Mouse (Mus musculus) megakaryocyte, adult 5-6 weeks (primary cell): ENCODE results near the gene Aaed1. TPM values are rescaled to one million over a fixed set of nuclear protein-coding genes. Genes with fewer than 3 reads are reported as not detected.
"Not testable (repeated sequence)": the region's sequence is repeated elsewhere in the genome, so short reads cannot be mapped to it uniquely, and the experiment has no call there.

ENCODE experiments used
- ATAC-seq: 2 replicates; pipeline ENCODE4 v1.8.0; 2016; ENCODE audit warnings: mild to moderate bottlenecking, inconsistent platforms; ENCODE audit not compliant: poor library complexity, severe bottlenecking
- total RNA-seq, 2 experiments: library from RNA; stranded (forward) in 1 of 2; stranded (reverse) in 1 of 2; fragments of 153-499, 151-499 nt in 1 of 2; fragments of 221-1000, 200-1000 nt in 1 of 2; gene quantifications; 2 replicates each; pipeline versions ENCODE4 v1.2.3 to v1.2.4; 2015 to 2017

Aaed1 gene
- total RNA-seq, 2 experiments from 2014 or later, result 38.0 to 63.4 TPM

DNA sequence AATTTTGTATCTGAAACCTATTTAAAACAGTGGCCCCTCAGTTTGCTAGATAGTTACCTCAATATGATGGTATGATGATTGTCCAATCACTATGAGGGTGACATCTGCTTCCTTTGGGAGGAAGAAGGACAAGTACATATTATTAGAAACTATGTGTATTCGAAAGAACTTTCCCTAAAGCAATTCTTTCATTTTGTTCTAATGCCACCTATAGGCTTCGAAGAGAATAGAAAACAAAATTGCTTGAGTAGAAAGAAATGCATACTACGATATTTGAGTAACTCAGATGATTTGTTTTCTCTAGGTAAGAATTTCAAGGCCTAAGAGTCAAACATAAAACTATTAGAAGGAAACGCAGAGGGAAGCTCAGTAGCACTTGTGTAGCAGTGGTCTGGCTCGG lies 3.5 kb downstream of the Aaed1 start:
- ATAC-seq, result no peak

DNA sequence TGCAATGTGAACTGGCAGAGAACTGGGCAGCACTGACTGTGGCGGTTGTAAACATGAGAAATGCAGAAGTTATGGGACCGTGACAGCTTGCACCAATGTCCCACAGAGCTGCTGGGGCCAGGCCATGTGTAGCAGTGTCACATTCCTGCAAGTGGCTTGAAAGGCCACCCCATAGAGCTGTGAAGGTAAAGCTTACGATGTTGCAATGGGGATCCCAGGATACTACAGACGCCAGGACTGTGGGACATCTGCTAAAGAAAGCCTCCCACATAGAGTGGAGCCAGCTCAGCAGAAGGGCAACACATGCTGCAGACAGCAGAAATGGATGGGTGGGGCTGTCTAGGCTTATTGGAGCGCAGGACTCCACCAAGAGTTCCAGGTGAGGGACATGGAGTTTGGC lies 5.0 kb downstream of the Aaed1 start:
- no peak for ATAC-seq

DNA sequence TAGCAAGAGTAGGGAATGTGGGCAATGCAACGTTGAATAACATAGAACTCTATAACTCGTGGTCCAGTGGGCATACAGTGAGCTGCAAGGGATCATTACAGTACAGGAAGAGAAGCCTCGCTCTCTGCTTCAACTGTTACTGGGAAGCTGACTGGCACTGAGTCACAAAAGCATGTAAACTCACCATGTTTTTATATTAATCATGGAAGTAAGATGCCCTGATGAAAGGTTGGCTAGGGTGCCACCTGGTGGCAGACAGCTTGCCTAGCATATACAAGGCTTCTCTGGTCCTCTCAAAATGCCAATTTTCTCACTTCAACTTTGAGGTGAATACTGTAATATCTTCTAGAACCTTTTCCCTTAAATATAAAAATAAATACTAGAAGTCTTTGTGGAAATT lies 6.4 kb downstream of the Aaed1 start:
- ATAC-seq, result peak; percentile 73

DNA sequence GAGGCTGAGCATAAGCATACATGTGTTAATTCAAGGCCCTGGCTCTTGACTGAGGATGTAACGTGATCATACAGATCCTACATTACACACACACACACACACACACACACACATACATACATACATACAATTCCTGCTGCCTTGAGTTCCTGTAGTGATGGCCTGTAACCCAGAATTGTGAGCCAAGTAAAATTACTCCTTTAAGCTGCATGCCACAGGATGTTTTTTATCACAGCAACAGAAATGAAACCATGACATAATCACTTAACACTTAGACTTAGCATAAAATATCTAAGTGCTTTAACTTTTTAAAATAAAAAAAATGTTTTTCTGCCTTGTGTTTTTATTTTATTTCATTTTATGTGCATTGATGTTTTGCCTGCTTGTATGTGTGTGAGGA lies 13.4 kb downstream of the Aaed1 start:
- ATAC-seq, result no peak

DNA sequence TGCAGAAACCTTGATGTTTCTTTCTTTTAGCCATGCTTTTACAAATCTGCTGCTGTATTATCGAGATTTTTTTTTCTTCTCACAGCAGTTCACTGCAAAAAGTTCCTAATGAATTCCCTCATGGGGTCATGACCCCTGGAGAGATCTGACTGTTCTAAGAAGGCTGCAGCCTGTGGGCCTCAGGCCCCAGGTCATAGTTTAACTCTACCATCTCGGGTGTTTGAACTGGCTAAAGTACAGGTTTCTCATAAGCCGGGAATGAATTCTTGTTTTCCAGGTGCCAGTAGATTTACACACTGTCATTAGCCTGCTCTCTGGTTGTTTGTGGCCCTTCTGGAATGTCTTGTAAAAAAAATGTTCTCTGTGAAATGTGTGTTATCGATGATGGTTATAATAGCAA lies 25.7 kb downstream of the Aaed1 start:
- no peak for ATAC-seq

DNA sequence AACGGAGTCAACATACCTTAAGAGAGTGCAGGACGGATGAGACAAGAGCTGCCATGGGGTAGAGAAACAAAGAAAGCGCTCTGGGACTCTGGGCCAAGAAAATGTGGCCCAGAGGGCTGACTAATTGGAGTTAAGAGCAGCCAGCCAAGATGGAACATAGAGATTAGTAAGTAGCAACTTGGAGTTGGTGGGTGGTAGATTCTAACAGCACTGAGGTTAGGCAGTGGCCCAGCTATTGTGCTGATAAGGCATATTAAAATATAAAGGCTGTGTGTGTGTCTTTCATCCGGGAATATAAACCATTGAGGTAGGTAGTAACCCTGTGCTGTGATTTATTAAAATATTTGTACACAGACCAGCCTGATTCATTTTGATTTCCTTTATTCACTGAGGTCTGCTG lies 26.2 kb downstream of the Aaed1 start:
- no peak for ATAC-seq

DNA sequence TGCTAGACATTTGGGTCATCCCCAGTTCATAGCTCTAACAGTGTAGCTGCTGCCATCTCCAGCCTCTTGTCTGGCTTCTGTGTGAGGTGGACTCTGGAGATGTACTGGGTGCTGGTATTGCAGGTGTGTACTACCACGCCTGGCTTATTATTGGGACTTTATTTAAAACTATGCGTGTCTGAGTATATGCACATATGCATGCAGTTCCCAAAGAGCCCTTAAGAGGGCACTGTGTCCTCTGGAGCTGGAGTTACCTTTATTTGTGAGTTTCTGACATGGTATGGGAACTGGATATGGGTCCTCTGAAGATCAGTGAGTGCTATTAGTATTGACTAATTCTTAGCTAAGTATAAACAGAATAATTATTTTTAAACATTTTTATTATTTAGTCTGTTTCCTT lies 27.8 kb downstream of the Aaed1 start:
- no peak for ATAC-seq

DNA sequence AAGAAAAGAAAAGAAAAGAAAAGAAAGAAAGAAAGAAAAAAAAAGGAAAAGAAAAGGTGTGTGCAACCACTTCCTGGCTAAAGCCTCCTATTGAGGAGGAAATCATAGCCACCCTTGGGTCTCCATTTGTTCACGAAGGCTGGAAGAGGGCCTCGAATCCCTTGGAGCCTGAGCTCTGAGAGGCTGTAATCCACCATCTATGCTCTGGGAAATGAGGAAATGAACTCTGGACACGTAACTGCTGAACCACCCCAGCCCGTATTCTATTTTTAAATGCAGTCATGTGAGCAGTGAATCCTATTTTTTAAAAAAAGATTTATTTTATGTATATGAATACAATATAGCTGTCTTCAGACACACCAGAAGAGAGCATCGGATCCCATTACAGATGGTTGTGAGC lies 31.6 kb downstream of the Aaed1 start:
- ATAC-seq, result peak; percentile 82

DNA sequence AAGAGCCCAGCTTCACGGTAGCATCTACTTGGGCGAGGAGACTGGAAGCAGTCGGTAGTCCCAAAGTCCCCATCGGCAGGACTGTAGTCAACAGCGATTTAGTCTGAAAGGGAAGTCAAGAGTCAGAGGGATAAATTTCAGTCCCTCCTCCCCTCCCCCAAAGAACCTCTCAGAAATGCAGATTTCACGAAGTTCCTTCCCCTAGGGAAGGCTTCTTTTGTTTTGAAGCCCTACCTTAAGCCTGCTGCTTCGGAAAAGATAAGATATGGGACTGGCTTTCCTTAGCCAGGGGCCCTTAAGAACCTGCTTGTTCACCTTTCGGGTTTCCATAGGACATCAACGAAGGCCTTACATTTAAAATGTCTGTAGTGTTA lies 36.8 kb downstream of the Aaed1 start:
- 0 out of 2 replicates have a peak, but pooled peaks have one; percentile 11 for ATAC-seq

DNA sequence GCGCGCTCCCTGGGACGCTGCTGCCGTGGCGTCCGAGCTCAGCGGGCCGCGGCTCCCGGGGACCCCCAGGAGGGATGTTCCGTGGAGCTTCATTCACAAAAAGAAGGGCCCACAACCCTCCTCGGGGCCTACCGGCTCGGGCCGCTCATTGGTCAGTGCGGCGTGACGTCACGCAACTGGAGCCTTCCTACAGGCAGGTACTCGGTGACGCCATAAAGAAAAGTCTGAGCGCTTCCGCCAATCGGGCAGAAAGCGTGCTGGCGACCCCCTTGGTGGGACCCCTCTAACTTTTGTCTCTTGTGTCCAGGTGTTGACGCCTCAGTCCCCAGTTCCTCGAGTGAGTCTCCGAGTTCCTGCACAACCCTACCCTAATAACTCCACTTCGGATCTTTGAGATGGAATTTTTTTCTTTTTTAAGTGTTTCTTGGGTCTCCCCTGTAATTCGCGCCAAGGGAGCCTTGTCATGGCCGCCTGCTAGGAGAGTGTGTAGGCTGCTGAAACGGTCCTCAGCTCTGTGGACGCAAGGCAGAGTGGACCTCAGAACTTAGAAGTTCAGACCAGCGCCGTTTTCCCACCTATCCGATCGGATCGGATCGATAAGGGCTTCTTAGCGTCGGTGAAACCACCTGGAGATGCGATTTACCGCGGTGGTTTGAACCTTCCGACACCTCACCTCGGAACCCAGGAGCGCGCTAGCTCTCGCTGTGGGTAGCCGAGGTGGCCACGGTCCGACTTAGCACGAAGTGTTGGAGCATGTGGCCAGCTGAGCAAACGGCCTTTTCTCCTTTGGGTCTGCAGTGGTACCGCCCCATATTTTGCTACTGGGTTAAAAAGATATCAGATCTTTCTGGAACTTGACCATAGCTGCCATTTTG lies 37.4 kb downstream of the Aaed1 start, which contains the start of gene Cdc14b:
TSS of gene Cdc14b (minus strand) at position 412 of the 875 bp plus-strand sequence.
- peak; percentile 75 for ATAC-seq

DNA sequence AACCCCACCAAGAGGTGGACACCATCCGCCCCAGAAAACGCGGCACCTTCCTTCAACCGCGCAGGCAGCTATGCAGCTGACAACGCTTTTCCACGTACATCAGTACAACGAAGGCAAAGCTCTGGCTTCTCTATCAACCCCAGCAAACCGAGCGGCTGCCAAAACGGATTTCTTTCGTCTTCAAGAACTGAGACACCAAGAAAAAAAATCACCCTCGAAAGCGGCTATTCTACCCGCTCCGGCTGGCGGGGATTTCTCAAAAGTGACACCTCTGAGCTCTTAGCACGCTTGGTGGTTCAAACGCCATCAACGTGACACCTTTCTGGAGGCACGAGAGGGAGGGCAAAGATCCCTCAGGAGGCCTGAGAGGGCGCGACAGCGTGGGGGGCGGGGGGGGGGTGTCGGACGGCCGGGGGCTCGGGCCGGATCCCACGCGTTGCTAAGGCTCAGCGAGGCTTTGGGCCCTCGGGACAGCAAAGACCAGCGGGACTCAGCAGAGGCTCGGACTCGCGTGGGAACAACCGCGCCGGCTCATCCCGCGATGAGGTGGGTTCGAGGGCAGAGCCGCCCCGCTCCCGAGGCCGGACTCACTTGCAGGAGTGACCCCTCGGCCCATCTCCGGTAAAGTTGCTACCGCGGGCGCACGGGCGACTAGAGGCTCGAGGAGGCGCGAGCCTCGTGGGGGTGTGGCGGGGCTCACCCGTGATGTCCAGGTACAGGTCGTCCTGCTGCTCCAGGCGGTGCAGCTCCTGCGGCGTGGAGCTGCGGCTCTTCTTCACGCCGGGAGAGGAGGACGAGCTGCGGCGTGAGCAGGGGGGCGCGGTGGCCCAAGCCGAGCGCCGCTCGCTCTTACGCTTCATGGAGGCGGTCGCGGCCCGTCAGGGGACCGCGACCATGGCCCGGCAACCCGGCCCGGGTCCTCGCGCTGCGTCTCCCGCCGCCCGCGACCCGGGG lies 38.3 kb downstream of the Aaed1 start:
- 0 out of 2 replicates have a peak, but pooled peaks have one; percentile 5 for ATAC-seq

DNA sequence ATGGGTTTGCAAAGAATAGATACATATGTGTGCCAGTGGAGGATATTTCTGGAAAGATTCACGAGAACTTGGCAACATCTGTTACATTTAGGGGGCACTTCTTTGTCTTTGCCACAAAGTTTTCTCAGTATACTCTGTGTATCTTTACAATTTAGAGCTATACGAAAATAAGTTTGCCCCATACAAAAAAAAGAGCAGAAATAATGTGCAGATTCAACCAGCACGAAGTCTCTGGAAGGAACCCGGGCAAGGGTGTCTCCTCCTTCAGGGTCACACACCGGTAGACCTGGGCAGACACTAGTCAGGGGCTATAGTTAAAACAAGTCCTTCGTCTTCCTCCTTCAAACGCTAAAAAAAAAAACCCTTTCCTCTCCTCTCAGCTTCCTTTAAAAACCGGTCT lies 39.2 kb downstream of the Aaed1 start:
- ATAC-seq, result no peak

DNA sequence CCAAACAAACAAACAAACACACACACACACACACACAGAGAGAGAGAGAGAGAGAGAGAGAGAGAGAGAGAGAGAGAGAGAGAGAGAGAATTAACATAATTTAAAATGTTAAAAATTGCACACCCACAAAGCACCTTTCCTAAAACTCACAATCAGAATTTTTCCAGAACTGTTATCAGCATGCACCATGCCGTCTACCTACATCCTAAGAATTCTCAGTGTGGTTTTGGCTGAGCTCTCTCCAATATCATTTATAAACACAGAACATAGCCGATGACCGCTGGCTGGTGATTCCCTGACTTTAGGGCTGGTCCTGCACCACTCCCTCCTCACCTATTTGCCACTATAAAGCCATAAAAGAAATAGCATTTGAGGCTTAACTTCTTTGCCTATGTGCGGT lies 44.1 kb downstream of the Aaed1 start:
- ATAC-seq, result no peak

DNA sequence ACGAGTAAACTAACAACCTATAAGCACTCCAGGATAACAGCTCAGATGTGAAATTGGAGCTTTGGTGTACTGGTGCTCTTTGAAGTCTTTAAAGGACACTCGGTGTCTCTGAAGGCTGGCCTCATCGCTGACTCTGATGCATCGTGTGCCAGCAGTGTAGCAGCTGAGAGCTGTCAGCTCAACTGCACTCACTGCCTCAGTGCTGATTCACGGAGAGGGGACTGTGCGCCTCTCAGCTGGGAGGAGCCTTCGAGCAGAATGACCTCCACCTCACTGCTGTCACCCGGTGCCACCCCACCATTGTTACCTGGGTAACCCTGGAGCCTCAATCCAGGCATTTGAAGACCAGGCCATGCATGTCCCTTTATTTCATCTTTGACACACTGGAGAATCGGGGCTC lies 45.4 kb downstream of the Aaed1 start:
- no peak for ATAC-seq

DNA sequence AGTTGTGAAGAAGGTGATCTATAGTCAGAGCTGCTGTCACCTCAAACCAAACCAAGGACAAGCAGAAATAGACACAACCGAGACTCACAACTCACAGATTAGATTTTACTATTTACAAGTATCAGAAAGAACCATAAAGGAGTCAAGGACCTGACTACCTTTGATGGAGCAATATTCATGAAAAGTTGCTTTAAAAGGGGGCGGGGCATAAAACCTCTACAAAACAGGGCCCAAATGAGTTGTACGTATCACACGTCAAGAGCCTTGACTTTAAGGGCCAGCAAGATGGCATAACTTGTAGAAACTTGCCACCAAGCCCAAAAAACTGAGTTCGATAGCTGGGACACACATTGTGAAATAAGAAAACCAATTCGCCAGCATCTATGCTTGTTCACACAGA lies 47.9 kb downstream of the Aaed1 start:
- no peak for ATAC-seq

DNA sequence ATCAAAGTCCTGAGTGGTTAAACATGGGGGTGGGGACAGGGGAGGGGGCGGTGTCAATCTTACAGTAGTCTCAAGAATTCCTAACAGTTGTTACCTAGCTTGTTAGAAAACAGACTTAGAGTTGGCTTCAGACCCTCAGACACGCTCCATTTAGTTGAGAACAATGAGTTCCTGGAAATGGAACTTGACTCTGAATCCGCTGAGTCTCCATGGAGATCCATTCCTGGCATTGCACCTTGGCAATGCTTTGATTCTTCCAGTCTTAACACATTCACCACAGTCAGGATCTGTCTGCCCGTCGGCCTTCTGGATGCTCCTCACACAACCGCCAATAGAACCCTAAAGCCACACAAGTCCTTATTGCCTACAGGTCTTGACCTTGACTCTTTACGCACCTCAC lies 52.6 kb downstream of the Aaed1 start:
- no peak for ATAC-seq

DNA sequence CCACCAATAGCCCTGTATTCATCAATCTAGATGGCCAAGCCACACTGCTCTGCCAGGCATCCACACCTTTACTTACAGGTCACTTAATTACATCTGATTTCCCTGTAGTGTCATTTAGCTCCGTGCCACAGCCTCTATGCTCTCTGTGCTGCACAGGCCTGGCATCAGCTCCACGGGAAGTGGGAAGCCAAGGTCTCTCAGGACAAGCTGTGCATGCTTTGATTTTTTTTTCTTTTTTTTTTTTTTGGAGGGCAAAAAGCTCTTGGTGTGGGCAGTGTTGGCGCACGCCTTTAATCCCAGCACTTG lies 54.0 kb downstream of the Aaed1 start:
- no peak for ATAC-seq

DNA sequence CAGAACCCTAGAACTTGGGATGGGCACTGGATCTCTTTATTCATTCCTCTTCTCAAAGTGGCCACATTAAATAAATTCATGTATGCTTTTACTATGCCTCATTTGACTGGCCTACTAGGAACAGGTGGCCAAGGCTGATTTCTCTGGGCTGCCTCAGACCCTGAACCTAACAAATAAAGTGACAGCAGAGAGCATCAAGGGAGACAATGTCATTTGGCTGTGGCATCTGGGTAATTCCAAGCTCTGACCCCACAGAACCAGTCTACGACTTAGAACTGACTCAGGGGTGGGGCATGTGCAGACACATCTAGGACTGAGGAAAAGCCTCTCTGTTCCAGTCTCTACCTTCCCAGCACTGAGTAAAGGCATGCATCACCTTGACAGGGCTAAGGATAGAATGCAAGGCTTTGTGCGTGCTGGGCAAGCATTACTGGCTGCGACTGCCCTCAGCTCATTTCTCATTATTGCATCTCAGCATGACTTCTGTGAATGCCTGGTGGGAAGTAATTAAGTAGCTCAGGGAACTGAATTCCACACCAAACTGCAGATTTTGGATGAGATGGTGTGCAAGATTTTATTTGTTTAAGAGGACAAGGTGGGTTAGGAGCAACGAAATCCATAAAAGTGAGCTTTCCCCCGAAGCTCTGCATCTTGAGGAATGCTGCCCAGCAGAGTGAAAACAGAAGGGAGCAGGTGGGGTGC lies 54.5 kb downstream of the Aaed1 start:
- ATAC-seq, result no peak

DNA sequence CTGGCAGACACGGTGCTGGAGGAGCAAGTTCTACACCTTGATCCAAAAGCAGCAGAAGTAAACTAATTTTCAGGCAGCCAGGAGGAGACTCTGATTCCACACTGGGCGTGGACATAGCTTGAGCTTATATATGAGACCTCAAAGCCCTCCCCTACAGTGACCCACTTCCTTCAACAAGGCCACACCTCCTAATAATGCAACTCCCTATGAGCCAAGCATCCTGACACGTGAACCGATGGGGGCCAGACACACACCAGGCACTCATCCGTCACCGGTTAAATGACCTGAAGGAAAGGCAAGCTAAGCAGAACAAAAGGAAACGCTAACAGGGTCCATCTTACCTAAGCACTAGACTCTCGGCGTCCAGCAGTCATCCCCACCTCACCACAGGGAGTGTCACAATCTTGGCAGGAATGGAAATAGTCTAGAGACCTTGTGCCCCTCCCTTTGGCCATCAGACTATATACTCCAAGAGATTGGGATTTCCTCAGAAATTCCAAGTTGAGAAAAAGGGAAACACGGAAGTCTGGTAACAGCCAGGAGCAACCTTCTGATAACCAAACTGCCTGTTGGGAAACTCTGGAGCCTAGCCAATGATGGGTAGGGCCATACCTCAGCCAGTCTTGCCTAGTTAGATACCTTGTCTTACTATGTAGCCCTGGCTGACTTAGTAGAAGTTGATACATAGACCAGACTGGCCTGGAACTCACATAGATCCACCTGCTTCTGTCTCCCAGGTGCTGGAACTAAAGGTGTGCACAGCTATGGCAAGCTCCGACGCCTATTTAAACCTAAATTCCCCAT lies 55.3 kb downstream of the Aaed1 start:
- peak; percentile 38 for ATAC-seq

DNA sequence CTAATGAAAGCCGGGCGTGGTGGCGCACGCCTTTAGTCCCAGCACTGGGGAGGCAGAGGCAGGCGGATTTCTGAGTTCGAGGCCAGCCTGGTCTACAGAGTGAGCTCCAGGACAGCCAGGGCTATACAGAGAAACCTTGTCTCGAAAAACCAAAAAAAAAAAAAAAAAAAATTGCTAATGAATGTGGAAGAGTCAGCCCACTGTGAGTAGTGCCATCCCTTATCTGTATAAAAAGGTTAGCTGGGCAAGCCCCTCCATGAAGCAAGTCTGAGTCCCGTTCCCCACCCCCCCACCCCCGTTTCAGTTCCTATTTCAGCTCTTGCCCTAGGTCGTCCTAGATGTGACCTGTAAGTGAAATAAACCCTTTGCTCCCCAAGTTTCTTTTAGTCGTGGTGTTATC lies 58.3 kb downstream of the Aaed1 start:
- not testable (repeated sequence) for ATAC-seq
